Mouse (Mus musculus) MEL (cell line): ENCODE data around the gene Mtmr10.

Experiments
- E2F4 ChIP-seq: IDR thresholded peaks from 2 replicates; pipeline ENCODE4 v1.6.1; 2011; ENCODE audit warnings: low read depth, low read length, improper control_type of control experiment, borderline replicate concordance
- EP300 ChIP-seq, 2 experiments: IDR thresholded peaks; 2 replicates each; pipeline ENCODE4 v1.6.1; 2011; ENCODE audit warnings: improper control_type of control experiment in 2 of 2, low read length in 2 of 2, low read depth in 1 of 2, mild to moderate bottlenecking in 1 of 2
- GABPA ChIP-seq: IDR thresholded peaks from 2 replicates; pipeline ENCODE4 v1.6.1; 2012; ENCODE audit warnings: low read depth, mild to moderate bottlenecking, inconsistent platforms, low read length, improper control_type of control experiment, moderate library complexity
- GATA1 ChIP-seq: IDR thresholded peaks from 2 replicates; pipeline ENCODE4 v1.6.1; 2011; ENCODE audit warnings: low read depth, low read length, improper control_type of control experiment
- MAX ChIP-seq: IDR thresholded peaks from 2 replicates; pipeline ENCODE4 v1.6.1; 2011; ENCODE audit warnings: low read length, improper control_type of control experiment
- MEF2A ChIP-seq: IDR thresholded peaks from 2 replicates; pipeline ENCODE4 v1.6.1; 2014; ENCODE audit warnings: low read depth, mild to moderate bottlenecking, inconsistent platforms, low read length, improper control_type of control experiment; ENCODE audit not compliant: poor library complexity, insufficient replicate concordance, severe bottlenecking; ENCODE audit errors: extremely low read depth
- MXI1 ChIP-seq: IDR thresholded peaks from 2 replicates; pipeline ENCODE4 v1.6.1; 2011; ENCODE audit warnings: mild to moderate bottlenecking, low read depth, low read length, improper control_type of control experiment
- MYB ChIP-seq: IDR thresholded peaks from 2 replicates; pipeline ENCODE4 v1.6.1; 2011; ENCODE audit warnings: mild to moderate bottlenecking, low read depth, low read length, improper control_type of control experiment
- NRF1 ChIP-seq: IDR thresholded peaks from 2 replicates; pipeline ENCODE4 v1.6.1; 2014; ENCODE audit warnings: low read depth, mild to moderate bottlenecking, inconsistent platforms, low read length, improper control_type of control experiment, moderate library complexity; ENCODE audit not compliant: poor library complexity, insufficient read depth, severe bottlenecking
- POLR2A ChIP-seq, 2 experiments: IDR thresholded peaks; 2 replicates each; pipeline ENCODE4 v1.6.1; 2011 to 2012; ENCODE audit warnings: low read length in 2 of 2, mild to moderate bottlenecking in 2 of 2, control low read depth in 1 of 2, improper control_type of control experiment in 1 of 2, low read depth in 1 of 2, moderate library complexity in 1 of 2; ENCODE audit not compliant: control insufficient read depth in 1 of 2, insufficient read depth in 1 of 2, poor library complexity in 1 of 2
- TAL1 ChIP-seq: IDR thresholded peaks from 2 replicates; pipeline ENCODE4 v1.6.1; 2012; ENCODE audit warnings: mild to moderate bottlenecking, inconsistent platforms, low read length, moderate library complexity, mixed read lengths
- ZKSCAN1 ChIP-seq: IDR thresholded peaks from 2 replicates; pipeline ENCODE4 v1.6.1; 2012; ENCODE audit warnings: low read depth, mild to moderate bottlenecking, inconsistent platforms, low read length, improper control_type of control experiment, moderate library complexity

GRCm38 (mm10) chr7:64242424-64242823 is 45.0 kb upstream of the Mtmr10 start:
- no peak for TF ChIP-seq EP300 (IDR thresholded peaks at IDR 0.05; ENCODE audit: low read depth in 1 of 2, low read length in 2 of 2)
- no peak for TF ChIP-seq ZKSCAN1
- TF ChIP-seq GABPA = no peak
- TF ChIP-seq MAX = no peak
- TF ChIP-seq GATA1 = no peak
- no peak for TF ChIP-seq POLR2A (IDR thresholded peaks at IDR 0.05; ENCODE audit: control insufficient read depth in 1 of 2, insufficient read depth in 1 of 2, low read depth in 1 of 2, low read length in 2 of 2, poor library complexity in 1 of 2)
- TF ChIP-seq E2F4 = no peak
- TF ChIP-seq TAL1 = no peak
- TF ChIP-seq MXI1 = no peak
- TF ChIP-seq MYB = no peak
- no peak for TF ChIP-seq NRF1
- no peak for TF ChIP-seq MEF2A
